Mouse (Mus musculus) urinary bladder, postnatal 4 days (tissue): ENCODE data around the gene Crybg2.

Experiments
- DNase-seq, 2 experiments: peaks; one replicate each; pipeline ENCODE4 v3.0.0; 2021 to 2022; ENCODE audit warnings: low spot score in 2 of 2

The Crybg2 gene

GRCm38 (mm10) chr4:134120192-134120805 lies 59.7 kb downstream of the Crybg2 start:
- no peak for DNase-seq

DNA sequence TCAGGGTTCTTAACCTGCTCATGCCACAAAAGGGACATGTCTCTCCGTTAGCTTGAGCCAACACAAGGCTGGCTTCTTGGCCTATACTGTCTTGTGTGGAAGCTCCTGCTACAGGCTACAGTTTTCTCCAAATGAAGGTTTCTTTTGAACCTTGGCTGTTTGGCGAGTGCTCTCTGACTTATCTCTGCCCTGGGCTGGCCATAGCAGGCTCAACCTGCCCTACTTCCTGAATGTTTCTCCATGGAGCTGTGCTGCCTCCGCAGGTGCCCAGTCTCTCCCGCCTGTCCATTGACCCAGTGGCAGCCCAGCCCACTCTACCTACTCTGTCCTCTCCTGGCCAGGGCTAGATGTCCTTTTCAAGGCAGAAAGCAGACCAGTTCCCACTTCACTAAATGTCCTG lies 60.3 kb downstream of the Crybg2 start:
- no peak for DNase-seq

DNA sequence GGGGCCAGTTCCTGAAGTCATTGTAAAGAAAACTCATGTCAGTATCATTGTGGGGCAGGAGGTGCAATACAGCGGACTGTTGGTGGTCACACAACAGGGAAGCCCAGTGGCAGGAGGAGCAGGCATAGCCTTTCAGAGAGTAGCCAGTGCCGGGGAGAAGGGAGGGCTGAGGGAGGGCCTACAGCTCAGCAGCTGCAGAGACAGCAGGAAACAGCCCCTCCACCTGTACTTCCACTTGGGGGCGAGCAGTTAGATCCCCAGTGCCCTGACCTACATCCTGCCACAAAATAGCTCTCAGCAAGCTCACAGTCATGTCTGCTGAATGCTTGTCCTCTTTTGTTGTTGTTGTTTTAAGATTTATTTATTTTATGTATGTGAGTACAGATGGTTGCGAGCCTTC lies 61.0 kb downstream of the Crybg2 start:
- no peak for DNase-seq

GRCm38 (mm10) chr4:134122281-134122680 lies 61.7 kb downstream of the Crybg2 start:
- no peak for DNase-seq

DNA sequence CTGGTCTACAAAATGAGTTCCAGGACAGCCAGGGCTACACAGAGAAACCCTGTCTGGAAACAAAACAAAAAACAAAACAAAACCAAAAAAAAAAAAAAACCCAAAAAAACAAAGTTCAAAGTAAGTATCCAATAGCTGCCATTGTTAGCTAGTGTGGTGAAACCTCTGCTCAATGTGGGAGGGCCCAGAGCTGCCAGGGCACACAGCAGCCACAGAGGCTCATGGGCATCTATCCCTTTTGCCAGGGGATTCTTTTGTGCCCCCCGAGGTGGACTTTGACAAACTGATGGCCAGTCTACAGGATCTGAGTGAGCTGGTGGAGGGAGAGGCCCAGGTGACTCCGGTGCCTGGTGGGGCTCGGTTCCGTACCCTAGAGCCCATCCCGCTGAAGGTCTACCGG lies 62.5 kb downstream of the Crybg2 start:
- no peak for DNase-seq

DNA sequence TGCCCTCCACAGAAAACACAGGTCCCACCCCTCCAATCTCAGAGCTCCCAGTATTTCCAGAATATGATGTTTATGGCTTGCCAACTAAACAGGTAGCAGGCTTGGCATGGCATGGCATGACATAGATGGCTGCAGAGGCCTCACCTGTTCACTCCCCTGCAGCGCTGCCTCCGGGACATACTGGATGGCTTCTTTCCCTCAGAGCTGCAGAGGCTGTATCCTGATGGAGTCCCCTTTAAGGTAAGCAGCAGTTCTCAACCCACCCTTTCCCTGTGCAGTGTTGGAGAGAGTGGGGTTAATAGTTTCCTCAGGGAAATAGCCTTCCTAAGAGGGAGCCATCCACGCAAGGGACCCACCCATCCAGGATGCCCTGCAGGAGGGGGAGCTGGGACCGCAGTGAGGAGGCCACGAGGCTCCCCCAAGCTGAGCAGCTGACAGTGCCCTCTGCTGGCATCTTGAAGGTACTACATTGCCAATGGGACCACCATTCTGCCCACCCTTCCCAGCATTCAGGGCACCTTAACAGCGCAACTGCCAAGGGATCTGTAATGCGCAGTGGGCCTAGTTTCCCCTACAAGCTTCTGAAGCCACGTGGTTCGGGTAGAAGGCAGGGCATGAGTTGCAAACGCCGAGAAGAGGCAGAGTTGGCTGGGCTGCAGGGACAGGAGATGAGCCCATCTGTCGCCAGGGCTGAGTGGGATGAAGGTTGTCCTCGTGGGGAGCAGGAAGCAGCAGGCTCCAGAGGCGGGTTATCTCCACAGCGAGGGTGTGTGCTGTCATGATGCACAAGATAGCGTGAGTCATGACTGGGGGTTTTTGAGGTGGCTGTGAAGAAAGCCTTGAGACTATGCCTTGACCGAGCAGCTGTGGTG lies 63.3 kb downstream of the Crybg2 start:
- DNase-seq, result no peak

DNA sequence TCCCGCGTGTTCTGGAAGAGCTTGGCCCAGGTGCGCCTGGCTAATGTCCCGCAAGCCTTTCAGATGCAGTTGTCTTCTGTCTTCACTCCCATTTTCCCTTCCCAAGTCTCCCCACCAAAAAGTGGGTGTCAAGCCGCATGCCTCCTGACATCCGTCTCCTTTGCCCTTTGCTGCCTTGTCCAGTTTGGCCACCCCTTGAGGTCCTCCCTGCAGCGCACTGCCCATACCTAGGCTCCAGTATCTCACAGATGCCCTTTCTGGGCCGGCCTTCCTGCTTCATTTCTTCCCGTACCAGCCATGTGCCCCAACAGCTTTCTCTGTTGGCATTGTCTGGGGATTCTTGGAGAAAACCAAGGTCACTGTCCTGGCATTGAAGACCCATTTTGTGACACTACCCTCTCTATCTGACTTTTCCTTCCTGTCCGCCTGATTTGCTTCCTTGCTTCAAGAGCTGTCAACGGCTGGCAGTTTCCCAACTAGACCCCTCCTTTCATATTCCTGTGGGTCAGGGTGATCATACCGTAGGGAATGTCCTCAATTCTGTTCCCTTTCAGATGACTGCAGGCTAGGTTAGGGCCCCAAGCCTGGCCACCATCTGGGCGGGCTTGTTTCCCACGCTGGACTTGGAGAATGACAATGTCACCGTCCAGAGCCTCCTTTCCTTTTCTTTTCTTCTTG lies 64.9 kb downstream of the Crybg2 start:
- DNase-seq, result no peak

DNA sequence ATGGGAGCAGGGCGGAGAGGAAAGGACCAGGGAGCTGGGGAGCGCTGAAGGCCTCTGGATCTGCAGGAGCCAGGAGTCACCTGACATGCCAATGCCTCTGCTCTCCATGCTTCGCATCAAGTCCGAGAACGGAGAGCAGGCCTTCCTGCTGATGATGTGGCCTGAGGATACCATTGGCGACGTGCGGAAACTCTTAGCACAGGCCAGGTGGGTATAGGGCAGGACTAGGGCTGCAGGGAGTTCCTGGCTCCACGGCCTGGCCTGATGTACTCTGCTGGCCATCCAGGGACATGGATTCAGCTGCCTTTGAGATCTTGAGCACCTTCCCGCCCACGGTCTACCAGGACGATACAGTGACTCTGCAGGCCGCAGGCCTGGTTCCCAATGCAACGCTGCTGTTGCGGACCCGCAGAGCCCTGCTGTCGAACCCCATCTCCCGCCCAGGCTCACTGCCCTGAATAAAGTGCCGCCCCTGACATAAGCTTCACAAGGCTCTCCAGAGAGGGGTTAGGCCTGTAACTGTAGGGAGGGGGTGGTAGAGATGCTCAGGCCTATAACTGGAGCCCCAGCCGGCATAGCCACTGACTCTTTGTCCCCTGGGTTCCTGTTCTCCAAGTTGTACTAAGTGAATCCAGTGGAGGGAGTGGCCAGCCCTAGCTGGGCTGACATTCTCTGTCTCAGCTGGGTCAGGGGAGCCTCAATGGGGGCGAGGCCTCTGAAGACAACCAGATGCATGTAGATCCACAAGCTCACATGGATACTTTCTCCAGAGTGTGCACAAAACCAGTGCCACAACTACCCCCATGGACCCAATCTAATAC lies 65.9 kb downstream of the Crybg2 start:
- no peak for DNase-seq

DNA sequence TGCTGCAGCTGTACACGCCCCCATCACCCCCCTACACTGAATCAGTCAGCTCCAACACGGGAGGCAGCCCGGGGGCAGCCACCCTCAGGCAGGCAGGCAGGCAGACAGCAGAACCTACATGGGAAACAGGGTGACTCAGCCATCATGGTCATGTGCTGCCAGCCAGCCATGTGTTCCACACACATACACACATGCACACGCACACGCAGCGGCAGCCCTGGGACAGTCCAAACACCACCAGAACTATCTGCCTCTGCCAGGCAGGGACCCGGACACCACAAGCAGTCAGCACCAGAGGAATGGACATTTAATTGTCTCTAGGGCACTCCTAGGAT lies 66.5 kb downstream of the Crybg2 start:
- DNase-seq, result no peak

DNA sequence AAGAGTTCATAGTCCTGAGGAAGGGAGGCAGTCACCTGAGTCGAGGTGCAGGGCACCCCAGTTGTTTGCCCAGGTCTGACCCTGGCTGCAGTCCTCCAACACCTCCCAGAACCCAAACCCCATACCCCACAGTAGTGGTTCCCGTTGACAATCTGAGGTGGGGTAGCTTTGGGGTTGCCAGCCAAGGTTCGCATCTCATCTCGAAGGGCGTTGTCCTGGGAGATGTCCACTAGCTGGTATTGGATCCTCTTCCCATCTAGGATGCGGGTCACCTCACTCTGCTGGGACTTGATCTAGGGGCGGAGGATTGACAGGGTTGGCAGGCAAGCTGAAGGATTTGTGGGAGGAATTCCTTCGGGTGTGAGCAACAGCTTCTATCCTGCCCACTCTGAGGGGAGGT lies 67.2 kb downstream of the Crybg2 start:
- DNase-seq, result no peak

DNA sequence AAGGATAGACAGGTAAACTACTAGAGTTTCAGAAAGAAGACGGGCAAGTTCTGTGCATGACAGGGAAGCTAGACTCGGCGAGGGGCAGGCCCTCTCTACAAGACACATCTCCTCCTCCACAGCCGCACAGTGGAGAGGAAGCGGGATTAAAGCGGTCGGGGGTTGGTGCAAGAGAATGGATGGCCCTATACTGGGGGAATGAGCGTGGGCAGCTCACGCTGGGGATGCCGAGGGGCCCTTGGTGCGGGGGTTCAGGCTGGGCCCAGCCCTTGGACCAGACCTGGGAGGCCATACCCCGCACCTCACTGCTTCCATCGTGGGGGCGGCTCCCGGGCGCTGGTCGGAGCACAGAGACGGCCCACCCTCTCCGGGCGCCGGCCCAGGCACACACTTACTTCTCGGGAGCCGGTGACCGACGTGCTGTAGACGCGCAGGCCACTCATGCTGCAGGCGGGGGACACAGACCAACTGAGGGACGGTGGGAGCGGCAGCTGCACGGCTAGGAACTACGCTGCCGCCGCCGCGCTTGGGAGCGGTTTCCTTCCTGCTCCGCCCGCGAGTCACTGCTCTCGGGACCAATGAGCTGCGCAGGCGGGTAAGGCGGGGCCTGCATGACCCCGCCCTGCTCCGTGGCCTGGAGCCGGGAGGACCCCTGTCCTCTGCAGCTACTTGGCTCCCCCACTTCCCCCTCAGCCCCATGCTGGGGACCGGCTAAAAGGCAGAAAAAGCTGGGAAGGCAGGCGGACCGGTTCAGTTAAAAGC lies 67.8 kb downstream of the Crybg2 start, which contains the start of gene Sh3bgrl3:
TSS of gene Sh3bgrl3 (minus strand) at position 569 of the 762 bp plus-strand sequence.
- DNase-seq, result peak; percentile 83 to 85

GRCm38 (mm10) chr4:134128983-134129362 lies 68.4 kb downstream of the Crybg2 start:
- no peak for DNase-seq

DNA sequence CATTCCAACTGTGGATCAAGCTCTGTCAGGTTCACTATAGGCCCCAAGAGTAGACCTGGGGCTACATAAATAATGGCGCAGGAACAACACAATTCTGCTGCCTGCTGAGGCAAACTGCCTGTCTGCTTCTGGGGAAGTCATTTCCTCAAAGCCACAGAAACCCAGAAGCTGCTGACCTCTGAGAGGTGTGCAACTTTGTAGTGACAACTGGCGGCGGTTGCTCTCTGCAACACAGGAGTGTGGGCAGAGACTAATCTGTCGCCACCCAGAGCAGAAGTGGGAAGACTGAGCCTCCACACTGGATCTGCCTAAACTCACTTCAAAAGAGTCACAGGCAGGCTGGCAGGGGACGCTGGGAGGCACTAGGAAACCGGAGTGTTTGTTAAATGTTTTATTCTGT lies 68.9 kb downstream of the Crybg2 start:
- no peak for DNase-seq

DNA sequence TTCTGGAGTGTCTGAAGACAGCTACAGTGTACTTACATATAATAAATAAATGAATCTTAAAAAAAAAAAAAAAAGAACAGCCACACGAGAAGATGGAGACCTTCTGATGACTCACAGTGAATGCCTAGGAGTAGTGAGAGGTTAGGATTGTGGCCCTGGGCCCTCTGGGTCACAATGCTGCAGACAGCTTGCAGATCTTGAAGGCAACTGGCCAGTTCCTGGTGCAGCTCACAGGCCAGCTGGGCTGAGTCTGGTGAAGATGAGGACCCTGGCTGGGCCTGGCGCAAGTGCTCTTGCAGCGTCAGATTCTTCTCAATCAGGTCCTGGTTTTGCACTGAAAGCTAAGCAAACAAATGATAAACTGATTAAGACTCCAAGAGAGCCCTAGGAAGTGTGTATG lies 71.5 kb downstream of the Crybg2 start:
- DNase-seq, result no peak

DNA sequence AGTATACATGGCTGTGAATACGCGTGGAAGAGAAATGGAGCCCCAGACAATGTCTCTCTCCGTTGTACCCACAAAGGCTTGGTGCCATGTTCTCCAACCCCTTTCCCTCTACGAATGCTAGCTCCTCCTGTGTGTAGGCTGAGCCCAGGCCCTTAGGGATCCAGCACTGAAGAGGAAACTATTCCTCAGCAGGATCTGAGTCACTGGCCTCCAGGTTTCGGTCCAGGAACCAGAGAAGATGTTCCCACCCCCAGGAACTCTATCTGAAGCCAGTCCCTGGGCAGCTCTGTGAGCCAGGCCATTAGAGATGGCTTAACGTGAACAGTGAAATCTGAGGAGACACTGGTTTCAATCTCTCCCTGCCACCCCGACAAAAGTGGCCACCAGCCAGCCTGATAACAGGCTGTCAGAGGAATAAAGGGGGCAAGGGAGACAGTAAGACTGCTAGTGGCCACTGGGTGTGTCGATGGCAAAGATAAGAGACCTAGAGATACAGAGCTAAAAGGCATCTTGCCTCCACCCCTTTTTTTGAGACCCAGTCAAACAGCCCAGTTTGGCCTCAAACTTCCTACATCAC lies 72.0 kb downstream of the Crybg2 start:
- DNase-seq, result no peak

- no peak for DNase-seq
Measured at GRCm38 (mm10) chr4:134136280-134136926, 75.8 kb downstream of the Crybg2 start.

- no peak for DNase-seq
Measured at GRCm38 (mm10) chr4:134138857-134139256, 78.2 kb downstream of the Crybg2 start.
